Mouse (Mus musculus) neutrophil, adult 5-6 weeks (primary cell): Measurements from ENCODE around the gene Syt12. TPM values are rescaled to one million over a fixed set of nuclear protein-coding genes. Genes with fewer than 3 reads are reported as not detected.

Source experiments
- ATAC-seq: fragments of 151-379, 151-347 bp; 2 replicates; pipeline ENCODE4 v1.8.0; 2017; ENCODE audit warnings: mild to moderate bottlenecking, moderate TSS enrichment; ENCODE audit not compliant: insufficient number of reproducible peaks, poor library complexity, low FRiP score, severe bottlenecking; ENCODE audit errors: extremely low read depth
- total RNA-seq: library from RNA; stranded (forward); fragments of 200-1000 nt; gene quantifications from 2 replicates; pipeline ENCODE4 v1.2.3, GENCODE M21; 2017

Gene Syt12
- total RNA-seq, 1 experiment from 2014 or later, result not detected

GRCm38 (mm10) chr19:4422581-4422980 lies 54.7 kb downstream of the Syt12 start:
- no peak for ATAC-seq

GRCm38 (mm10) chr19:4420153-4420910 lies 56.9 kb downstream of the Syt12 start:
- ATAC-seq, result no peak

- no peak for ATAC-seq
These were observed 57.5 kb downstream of the Syt12 start for GRCm38 (mm10) chr19:4419711-4420110.

- ATAC-seq, result no peak
These were observed 59.5 kb downstream of the Syt12 start for GRCm38 (mm10) chr19:4417713-4418112.

GRCm38 (mm10) chr19:4417183-4417582 lies 60.1 kb downstream of the Syt12 start:
- peak; percentile 89 for ATAC-seq

- no peak for ATAC-seq
These were observed 62.6 kb downstream of the Syt12 start for GRCm38 (mm10) chr19:4414631-4415030.

- peak; percentile 69; the same call in 1 of the 2 replicates for ATAC-seq
These were observed 68.2 kb downstream of the Syt12 start for GRCm38 (mm10) chr19:4409062-4409461.

GRCm38 (mm10) chr19:4404840-4405239 lies 72.4 kb downstream of the Syt12 start:
- no peak for ATAC-seq

- no peak for ATAC-seq
These were observed 78.3 kb downstream of the Syt12 start for GRCm38 (mm10) chr19:4398959-4399358.

- ATAC-seq, result no peak
These were observed 78.7 kb downstream of the Syt12 start for GRCm38 (mm10) chr19:4398630-4398948.

- ATAC-seq, result no peak
These were observed 79.2 kb downstream of the Syt12 start, which contains the start of gene Kdm2a for GRCm38 (mm10) chr19:4397798-4398629. Gene Kdm2a, minus strand, starts transcription at chr19:4398285.

GRCm38 (mm10) chr19:4396998-4397797 lies 80.0 kb downstream of the Syt12 start:
- peak; percentile 94 for ATAC-seq

- ATAC-seq, result no peak
These were observed 80.9 kb downstream of the Syt12 start for GRCm38 (mm10) chr19:4396081-4396997.

Other genes with a start within 250 kb of the Syt12 start
- gene Pold4, start 245.5 kb downstream of the Syt12 start, total RNA-seq, result 228 and 251 TPM in 2 replicates
- 48.0 and 59.8 TPM in 2 replicates for gene Ssh3, start 208.3 kb downstream of the Syt12 start, total RNA-seq
- 36.3 and 49.8 TPM in 2 replicates for gene Ankrd13d, start 194.3 kb downstream of the Syt12 start, total RNA-seq
- 692 and 849 TPM in 2 replicates for gene Grk2, start 171.2 kb downstream of the Syt12 start, total RNA-seq
- 205 and 210 TPM in 2 replicates for gene Kdm2a, start 79.2 kb downstream of the Syt12 start, total RNA-seq
- not detected in 2 replicates for gene Rhod, start 38.0 kb downstream of the Syt12 start, total RNA-seq
- gene 2010003K11Rik, start 21.1 kb upstream of the Syt12 start, total RNA-seq, result not detected in 2 replicates
- gene Pcx, start 33.0 kb upstream of the Syt12 start, total RNA-seq, result 0.35 and 2.2 TPM in 2 replicates
- not detected in 2 replicates for gene Lrfn4, start 138.2 kb upstream of the Syt12 start, total RNA-seq
- gene Rce1, start 148.2 kb upstream of the Syt12 start, total RNA-seq, result 19.2 and 24.2 TPM in 2 replicates
- not detected in 2 replicates for gene Gm960, start 221.2 kb upstream of the Syt12 start, total RNA-seq
- not detected in 2 replicates for gene Sptbn2, start 233.7 kb upstream of the Syt12 start, total RNA-seq